Mouse (Mus musculus) heart, embryonic 12.5 days (tissue): ENCODE data around the gene Vps52. TPM values are rescaled to one million over a fixed set of nuclear protein-coding genes. Genes with fewer than 3 reads are reported as not detected.
"Not testable (repeated sequence)": the region's sequence is repeated elsewhere in the genome, so short reads cannot be mapped to it uniquely, and the experiment has no call there.

Source experiments
- ATAC-seq: fragments of 200-750 bp; cut with Nextera tagmentation; 2 replicates; pipeline ENCODE4 v1.8.0; 2017; ENCODE audit warnings: moderate TSS enrichment, moderate library complexity; ENCODE audit not compliant: insufficient number of reproducible peaks, low FRiP score
- H3K27ac ChIP-seq: fragments of 300-500 bp; sonication (generic); 2 replicates; pipeline ENCODE4 v1.5.1; 2016; ENCODE audit warnings: mild to moderate bottlenecking, moderate library complexity; ENCODE audit not compliant: poor library complexity, severe bottlenecking
- H3K27me3 ChIP-seq: fragments of 300-500 bp; sonication (generic); replicated peaks from 2 replicates; pipeline ENCODE4 v1.6.1; 2016; ENCODE audit warnings: mild to moderate bottlenecking, moderate library complexity
- H3K36me3 ChIP-seq: fragments of 300-500 bp; sonication (generic); 2 replicates; pipeline ENCODE4 v1.6.1; 2016; ENCODE audit warnings: mild to moderate bottlenecking, moderate library complexity
- H3K4me1 ChIP-seq: fragments of 300-500 bp; sonication (generic); replicated peaks from 2 replicates; pipeline ENCODE4 v1.6.1; 2016; ENCODE audit warnings: mild to moderate bottlenecking
- H3K4me2 ChIP-seq: fragments of 300-500 bp; sonication (generic); 2 replicates; pipeline ENCODE4 v1.6.1; 2016; ENCODE audit warnings: mild to moderate bottlenecking, moderate library complexity
- H3K4me3 ChIP-seq: fragments of 300-500 bp; sonication (generic); 2 replicates; pipeline ENCODE4 v1.5.1; 2016; ENCODE audit warnings: mild to moderate bottlenecking
- H3K9ac ChIP-seq: fragments of 300-500 bp; sonication (generic); 2 replicates; pipeline ENCODE4 v1.6.1; 2016; ENCODE audit warnings: mild to moderate bottlenecking, moderate library complexity
- H3K9me3 ChIP-seq: fragments of 300-500 bp; sonication (generic); replicated peaks from 2 replicates; pipeline ENCODE4 v1.6.1; 2016; ENCODE audit warnings: mild to moderate bottlenecking, moderate library complexity
- WGBS: fragments of 180-500 bp; shearing (Covaris S2); methylation state at CpG from one replicate; pipeline ENCODE4 v1.1.7; 2016; 5-methylcytosine and 5-hydroxymethylcytosine counted together
- polyA plus RNA-seq: library from polyadenylated mRNA; unstranded; fragments of >200 nt; fragmentation: Nextera tagmentation; extraction: Ambion mirVana; gene quantifications from 2 replicates; pipeline ENCODE4 v1.2.1, GENCODE M21; 2016

The Vps52 gene
- polyA plus RNA-seq, 1 experiment from 2014 or later = 43.0 TPM

- Histone ChIP-seq H3K9ac (no peak overlapping the region), H3K9me3 (no peaks in the 10 kb centered on the region), H3K27ac (no peak overlapping the region), H3K4me1 (peaks cover 44% of the 10 kb centered on the region), H3K4me2 (no peak overlapping the region), H3K27me3 (no peaks in the 10 kb centered on the region), H3K36me3 (peaks cover 71% of the 10 kb centered on the region), H3K4me3 (no peak overlapping the region)
- 87% methylated on average over 19 of the region's 19 CpGs for WGBS
- no peak for ATAC-seq
Observed at GRCm38 (mm10) chr17:33948905-33949537, 6.6 kb upstream of the Vps52 start.

GRCm38 (mm10) chr17:33950131-33950625 is 5.4 kb upstream of the Vps52 start:
- WGBS = 74% methylated on average over 10 of the region's 10 CpGs

GRCm38 (mm10) chr17:33951021-33951946 is 4.3 kb upstream of the Vps52 start, which contains the start of gene B3galt4:
TSS of gene B3galt4 (minus strand) at chr17:33951488.
- Histone ChIP-seq H3K9ac (peak within 1 kb of the TSS; percentile 71), H3K4me2 (peak within 1 kb of the TSS; percentile 91), H3K27ac (peak within 1 kb of the TSS; percentile 88), H3K4me3 (peak within 1 kb of the TSS; percentile 55), H3K9me3 (no peaks in the 10 kb centered on the region), H3K27me3 (no peaks in the 10 kb centered on the region), H3K36me3 (peaks cover 57% of the 10 kb centered on the region), H3K4me1 (peaks cover 51% of the 10 kb centered on the region)
- ATAC-seq = peak; percentile 71
- WGBS = under 1% methylated on average over 45 of the region's 45 CpGs

More at GRCm38 (mm10) chr17:33950131-33950625, 5.4 kb upstream of the Vps52 start:
- peak overlapping the region; percentile 71 for H3K9ac ChIP-seq
- H3K4me2 ChIP-seq = peak overlapping the region; percentile 91
- no peaks in the 10 kb centered on the region for H3K9me3 ChIP-seq
- H3K4me1 ChIP-seq = peaks cover 51% of the 10 kb centered on the region
- H3K27me3 ChIP-seq = no peaks in the 10 kb centered on the region
- peak overlapping the region; percentile 55 for H3K4me3 ChIP-seq
- peaks cover 67% of the 10 kb centered on the region for H3K36me3 ChIP-seq
- H3K27ac ChIP-seq = peak overlapping the region; percentile 88; the same call in 1 of the 2 replicates
- ATAC-seq = no peak

DNA sequence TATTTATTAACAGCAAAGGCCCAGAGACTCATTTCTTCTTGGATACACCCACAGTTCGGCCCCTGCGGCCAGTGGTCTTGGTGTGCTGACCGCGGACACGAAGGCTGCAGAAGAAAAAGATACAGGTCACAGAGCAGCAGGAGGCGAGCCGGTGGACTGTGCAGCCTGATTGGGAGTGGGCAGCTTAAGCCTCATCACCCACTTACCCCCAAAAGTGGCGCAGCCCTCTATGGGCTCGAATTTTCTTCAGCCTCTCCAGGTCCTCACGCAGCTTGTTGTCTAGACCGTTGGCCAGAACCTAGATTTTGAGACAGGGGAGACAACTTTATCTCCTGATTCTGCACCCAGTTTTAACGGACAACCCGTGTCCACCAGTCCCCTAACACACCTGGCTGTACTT is 3.6 kb upstream of the Vps52 start:
- peak overlapping the region; percentile 88; the same call in 1 of the 2 replicates for H3K27ac ChIP-seq
- H3K4me1 ChIP-seq = peaks cover 56% of the 10 kb centered on the region
- 70% methylated on average over 13 of the region's 13 CpGs for WGBS
- H3K4me3 ChIP-seq = peak overlapping the region; percentile 55; the same call in 1 of the 2 replicates
- H3K27me3 ChIP-seq, H3K9me3 ChIP-seq, ATAC-seq: not testable (repeated sequence)
- peak overlapping the region; percentile 91 for H3K4me2 ChIP-seq
- peak overlapping the region; percentile 71 for H3K9ac ChIP-seq
- peaks cover 54% of the 10 kb centered on the region for H3K36me3 ChIP-seq

- H3K27ac ChIP-seq = no peak overlapping the region
- 84% methylated on average over 4 of the region's 4 CpGs for WGBS
- peak overlapping the region; percentile 51 for H3K9ac ChIP-seq
- peaks cover 56% of the 10 kb centered on the region for H3K4me1 ChIP-seq
- peaks cover 52% of the 10 kb centered on the region for H3K36me3 ChIP-seq
- no peaks in the 10 kb centered on the region for H3K27me3 ChIP-seq
- no peaks in the 10 kb centered on the region for H3K9me3 ChIP-seq
- H3K4me3 ChIP-seq = no peak overlapping the region
- no peak for ATAC-seq
- peak overlapping the region; percentile 91 for H3K4me2 ChIP-seq
Observed at GRCm38 (mm10) chr17:33952879-33953278, 2.7 kb upstream of the Vps52 start.

DNA sequence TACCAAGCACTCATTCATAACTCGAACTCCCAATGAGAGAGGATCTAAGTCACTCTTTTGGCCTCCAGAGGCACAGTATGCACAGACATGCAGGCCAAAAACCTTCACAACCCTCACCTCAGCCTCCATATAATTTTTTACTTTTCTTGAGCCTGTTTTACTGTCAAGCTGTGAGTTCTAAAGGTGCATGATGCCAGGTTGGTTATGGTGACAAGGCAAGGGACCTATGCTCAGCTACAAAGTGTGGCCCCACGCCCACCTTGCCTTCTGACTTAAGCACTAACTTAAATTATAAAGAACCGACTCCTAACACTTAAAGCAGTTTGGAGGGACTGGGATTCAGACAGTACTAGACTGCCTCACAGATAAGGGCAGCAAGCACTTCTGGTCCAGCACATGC is 2.3 kb upstream of the Vps52 start:
- ATAC-seq = no peak
- Histone ChIP-seq H3K9ac (peak overlapping the region; percentile 97; the same call in 1 of the 2 replicates), H3K4me3 (0 out of 2 replicates have a peak overlapping the region, but pooled peaks have one; percentile 4), H3K36me3 (peaks cover 54% of the 10 kb centered on the region), H3K4me2 (peak overlapping the region; percentile 91; the same call in 1 of the 2 replicates), H3K27ac (no peak overlapping the region), H3K27me3 (no peaks in the 10 kb centered on the region), H3K4me1 (peaks cover 56% of the 10 kb centered on the region), H3K9me3 (no peaks in the 10 kb centered on the region)
- WGBS = 75% methylated on average over 3 of the region's 3 CpGs

GRCm38 (mm10) chr17:33953961-33954565 is 1.5 kb upstream of the Vps52 start:
- no peaks in the 10 kb centered on the region for H3K9me3 ChIP-seq
- H3K4me1 ChIP-seq = peaks cover 56% of the 10 kb centered on the region
- H3K27me3 ChIP-seq = no peaks in the 10 kb centered on the region
- 0 out of 2 replicates have a peak overlapping the region, but pooled peaks have one; percentile 19 for H3K27ac ChIP-seq
- 35% methylated on average over 5 of the region's 5 CpGs for WGBS
- H3K36me3 ChIP-seq = peaks cover 54% of the 10 kb centered on the region
- H3K9ac ChIP-seq = peak overlapping the region; percentile 97
- H3K4me3 ChIP-seq = peak overlapping the region; percentile 89
- ATAC-seq = no peak
- H3K4me2 ChIP-seq = peak overlapping the region; percentile 96

GRCm38 (mm10) chr17:33954646-33955554 is 712 bp upstream of the Vps52 start:
- WGBS = under 1% methylated on average over 33 of the region's 33 CpGs
- H3K36me3 ChIP-seq = peaks cover 54% of the 10 kb centered on the region
- peak overlapping the region; percentile 84 for H3K27ac ChIP-seq
- H3K9ac ChIP-seq = peak overlapping the region; percentile 97
- ATAC-seq = peak; percentile 13
- no peaks in the 10 kb centered on the region for H3K27me3 ChIP-seq
- peaks cover 53% of the 10 kb centered on the region for H3K4me1 ChIP-seq
- H3K9me3 ChIP-seq = no peaks in the 10 kb centered on the region
- H3K4me2 ChIP-seq = peak overlapping the region; percentile 96
- H3K4me3 ChIP-seq = peak overlapping the region; percentile 89

DNA sequence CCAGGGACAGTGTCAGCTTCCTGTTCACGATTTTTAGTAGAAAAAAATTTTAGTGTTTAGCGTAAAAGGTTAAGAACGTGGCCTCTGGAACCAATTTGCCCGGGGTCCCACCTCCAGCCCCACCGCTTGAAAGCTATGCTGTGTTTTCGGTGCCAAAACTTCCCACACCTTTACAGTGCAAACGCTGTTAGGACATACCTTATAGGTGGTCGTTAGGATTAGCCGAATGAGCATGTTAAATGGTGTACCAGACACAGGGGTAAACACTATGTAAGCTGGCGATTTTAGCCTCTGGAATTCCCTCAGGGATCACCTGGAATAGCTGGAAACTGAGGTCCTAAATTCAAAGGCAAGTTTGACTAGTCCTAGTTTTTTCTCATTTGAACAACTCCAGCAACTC is 724 bp downstream of the Vps52 start:
- WGBS = 7% methylated on average over 10 of the region's 10 CpGs
- Histone ChIP-seq H3K4me3 (peak overlapping the region; percentile 89), H3K9ac (peak overlapping the region; percentile 76), H3K27me3 (no peaks in the 10 kb centered on the region), H3K27ac (no peak overlapping the region), H3K9me3 (no peaks in the 10 kb centered on the region), H3K4me1 (peaks cover 38% of the 10 kb centered on the region), H3K36me3 (peaks cover 68% of the 10 kb centered on the region), H3K4me2 (peak overlapping the region; percentile 96)
- ATAC-seq = no peak

GRCm38 (mm10) chr17:33957493-33957892 is 1.9 kb downstream of the Vps52 start:
- Histone ChIP-seq H3K4me3 (no peak overlapping the region), H3K9me3 (no peaks in the 10 kb centered on the region), H3K27me3 (no peaks in the 10 kb centered on the region), H3K36me3 (peaks cover 69% of the 10 kb centered on the region), H3K4me2 (no peak overlapping the region), H3K9ac (no peak overlapping the region), H3K4me1 (peaks cover 28% of the 10 kb centered on the region), H3K27ac (no peak overlapping the region)
- 93% methylated on average over 6 of the region's 6 CpGs for WGBS
- no peak for ATAC-seq
